Mouse (Mus musculus): ENCODE measurements at regions not wholly inside any gene's neighbourhood (a gene's known extent, or its start where the extent isn't known, plus 50 kb on each side); places are given as distances from the start of the nearest gene placed in this dataset.

DNA sequence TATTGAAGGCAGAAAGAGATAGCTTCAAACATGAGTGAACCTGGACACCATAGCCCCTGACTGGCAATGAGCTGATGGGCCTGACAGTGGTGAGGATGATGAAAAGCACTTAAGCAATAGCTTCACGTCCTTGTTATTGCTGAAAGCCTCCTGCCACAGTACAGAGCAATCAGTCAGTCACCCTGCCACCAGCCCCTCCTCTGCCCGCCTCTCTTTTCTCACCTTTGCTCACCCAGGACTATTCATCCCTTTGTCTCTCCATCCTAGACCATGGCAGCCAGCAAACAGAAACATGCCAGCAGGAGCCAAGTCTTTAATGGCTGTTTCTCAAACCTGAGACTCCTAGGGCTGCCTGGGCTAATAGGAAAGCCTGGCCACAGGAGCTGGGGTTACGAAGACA, 114.5 kb upstream of the Plxna2 start:
- no peak for TF ChIP-seq POLR2A (IDR thresholded peaks at IDR 0.05; ENCODE audit: borderline replicate concordance, low read depth, low read length)
- no peak for TF ChIP-seq CTCF (IDR thresholded peaks at IDR 0.05; ENCODE audit: low read depth, low read length)
